21 mouse cellular contexts compared by ENCODE assay signal in genomic region chr1:154074270-154074669, GRCm38 (mm10).
A peak's percentile ranks its signal among the peaks of the same experiment; 100 is the strongest.
DNase-seq lines count a peak whose midpoint lies in the region; ATAC-seq lines count a peak whose summit lies in the region.
"Had no signal": no experiment of that assay in that cellular context is flagged by ENCODE, and none has a peak within 500 bp of the region (broad histone marks: within the 10 kb centered on the region; RNA-seq: fewer than 3 reads in every experiment).

No protein-coding gene starts in this region.

- no peak overlapping the region for H3K9ac ChIP-seq in heart, embryonic 12.5 days
- H3K9ac ChIP-seq in kidney, embryonic 15.5 days, result no peak overlapping the region
- H3K9ac ChIP-seq: embryonic facial prominence, embryonic 15.5 days; heart, embryonic 13.5 days; hindbrain, embryonic 15.5 days had no signal

- H3K36me3 ChIP-seq in heart, embryonic 12.5 days, result no peaks in the 10 kb centered on the region
- no peaks in the 10 kb centered on the region for H3K36me3 ChIP-seq in kidney, embryonic 15.5 days
- H3K36me3 ChIP-seq: embryonic facial prominence, embryonic 15.5 days; forebrain, embryonic 10.5 days; heart, embryonic 13.5 days; hindbrain, embryonic 15.5 days had no signal

- H3K9me3 ChIP-seq in heart, embryonic 12.5 days (replicated peaks), result no peaks in the 10 kb centered on the region
- no peaks in the 10 kb centered on the region for H3K9me3 ChIP-seq in kidney, embryonic 15.5 days (replicated peaks)
- H3K9me3 ChIP-seq: embryonic facial prominence, embryonic 15.5 days; forebrain, embryonic 10.5 days; heart, embryonic 13.5 days; hindbrain, embryonic 15.5 days had no signal

- H3K4me3 ChIP-seq in heart, embryonic 12.5 days, result no peak overlapping the region
- no peak overlapping the region for H3K4me3 ChIP-seq in kidney, embryonic 15.5 days (replicated peaks)
- H3K4me3 ChIP-seq: embryonic facial prominence, embryonic 15.5 days; erythroblast, embryonic 14.5 days; forebrain, embryonic 10.5 days; gastrocnemius, adult 2 months; heart, adult 2 months; heart, embryonic 13.5 days; hindbrain, embryonic 15.5 days had no signal

- H3K27me3 ChIP-seq in heart, embryonic 12.5 days (replicated peaks), result no peaks in the 10 kb centered on the region; the same call in 1 of the 2 replicates
- no peaks in the 10 kb centered on the region for H3K27me3 ChIP-seq in kidney, embryonic 15.5 days
- H3K27me3 ChIP-seq: embryonic facial prominence, embryonic 15.5 days; heart, embryonic 13.5 days; hindbrain, embryonic 15.5 days had no signal

- ATAC-seq in heart, embryonic 12.5 days (ENCODE audit: insufficient number of reproducible peaks, low FRiP score), result no peak
- ATAC-seq in megakaryocyte progenitor cell, adult 5-6 weeks (replicated peaks; ENCODE audit: poor library complexity), result peak; percentile 46
- ATAC-seq in kidney, embryonic 15.5 days (replicated peaks; ENCODE audit: low FRiP score), result no peak
- ATAC-seq: forebrain, embryonic 14.5 days had no signal

- 90% methylated on average over 1 of the region's 1 CpGs for WGBS in heart, embryonic 12.5 days
- WGBS in kidney, embryonic 15.5 days, result 86% methylated on average over 1 of the region's 1 CpGs

- no peak overlapping the region for H3K4me2 ChIP-seq in heart, embryonic 12.5 days
- H3K4me2 ChIP-seq in kidney, embryonic 15.5 days, result no peak overlapping the region
- H3K4me2 ChIP-seq: embryonic facial prominence, embryonic 15.5 days; heart, embryonic 13.5 days; hindbrain, embryonic 15.5 days had no signal

- peak; percentile 35 for DNase-seq in heart, adult 18-20 months
- DNase-seq in ovary, adult 18-20 months (ENCODE audit: low spot score), result peak; percentile 24
- no peak for DNase-seq in ovary, postnatal 14 days (ENCODE audit: low spot score)
- no peak for DNase-seq in adrenal gland, postnatal 4 days (ENCODE audit: low spot score in 2 of 2)
- DNase-seq: adrenal gland, postnatal 14 days; cerebellum, adult 2 months; cerebellum, postnatal 14 days; embryo, embryonic 11 days; gastrocnemius, adult 2 months; gastrocnemius, postnatal 25 days; heart, adult 2 months; heart, postnatal 36 days had no signal

- H3K27ac ChIP-seq in heart, embryonic 12.5 days (ENCODE audit: poor library complexity, severe bottlenecking), result no peak overlapping the region
- no peak overlapping the region for H3K27ac ChIP-seq in kidney, embryonic 15.5 days
- H3K27ac ChIP-seq: embryonic facial prominence, embryonic 15.5 days; forebrain, embryonic 10.5 days; gastrocnemius, adult 2 months; heart, adult 2 months; heart, embryonic 13.5 days; hindbrain, embryonic 15.5 days had no signal

- no peaks in the 10 kb centered on the region for H3K4me1 ChIP-seq in heart, embryonic 12.5 days (replicated peaks)
- no peaks in the 10 kb centered on the region for H3K4me1 ChIP-seq in kidney, embryonic 15.5 days
- H3K4me1 ChIP-seq: embryonic facial prominence, embryonic 15.5 days; heart, embryonic 13.5 days; hindbrain, embryonic 15.5 days had no signal

Comparison
In these comparisons a context has a peak if more than half of its experiments do, and no peak if none do; other contexts are left out.
1. DNase-seq: peak in heart, adult 18-20 months (2 of 2) and ovary, adult 18-20 months (single experiment); none in ovary, postnatal 14 days (single experiment) and adrenal gland, postnatal 4 days (0 of 2).